Mouse (Mus musculus) urinary bladder, postnatal 10 days (tissue): ENCODE results near the gene Nsd1.
A peak's percentile ranks its signal among the peaks of the same experiment; 100 is the strongest.

ENCODE experiments used
- DNase-seq: peaks from one replicate; pipeline ENCODE4 v3.0.0; 2022; ENCODE audit warnings: low spot score

Gene Nsd1

DNA sequence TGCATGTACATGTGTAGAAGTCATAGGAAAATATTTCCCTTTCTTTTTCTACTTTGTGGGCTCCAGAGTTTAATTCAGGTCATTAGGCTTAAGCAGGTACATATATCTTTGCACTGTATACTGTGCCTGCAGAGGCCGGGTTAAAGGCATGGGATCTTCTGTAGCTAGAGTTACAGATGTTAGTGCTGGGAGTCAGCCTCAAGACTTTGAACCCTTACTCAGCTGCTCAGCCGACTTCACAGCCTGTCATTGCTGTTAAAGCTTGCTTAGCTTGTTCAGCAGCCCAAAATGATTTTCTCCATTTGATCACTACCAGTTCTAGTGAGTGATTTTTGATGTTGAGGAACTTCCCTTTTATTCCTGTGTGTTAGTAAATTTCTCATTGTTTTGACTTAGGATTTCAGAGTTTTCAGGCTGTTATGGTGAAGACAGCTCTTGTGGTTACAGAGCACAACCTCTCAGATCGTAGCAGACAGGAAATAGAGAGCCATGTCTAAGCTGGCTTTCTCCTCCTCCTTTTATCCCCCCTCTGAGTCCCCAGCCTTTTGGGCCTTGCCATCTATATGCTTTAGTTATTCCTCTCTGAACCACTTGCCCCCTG is 45.6 kb downstream of the Nsd1 start:
- no peak for DNase-seq

DNA sequence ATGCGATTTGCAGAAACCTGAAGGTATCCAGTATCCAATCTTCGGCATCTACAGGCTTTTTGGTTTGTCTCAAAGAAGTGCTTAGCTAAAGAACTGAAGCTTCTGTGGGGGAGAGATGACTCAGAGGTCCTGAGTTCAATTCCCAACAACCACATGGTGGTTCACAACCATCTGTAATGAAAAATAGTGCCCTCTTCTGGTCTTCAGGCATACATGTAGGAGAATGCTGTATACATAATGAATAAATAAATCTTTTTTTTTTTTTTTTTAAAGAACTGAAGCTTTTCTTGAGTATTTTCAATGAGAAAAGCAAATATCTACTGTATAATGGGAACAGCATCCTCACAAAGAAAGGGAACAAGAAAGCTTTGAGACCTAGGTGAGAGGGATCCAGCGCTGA is 49.1 kb downstream of the Nsd1 start:
- DNase-seq, result no peak

DNA sequence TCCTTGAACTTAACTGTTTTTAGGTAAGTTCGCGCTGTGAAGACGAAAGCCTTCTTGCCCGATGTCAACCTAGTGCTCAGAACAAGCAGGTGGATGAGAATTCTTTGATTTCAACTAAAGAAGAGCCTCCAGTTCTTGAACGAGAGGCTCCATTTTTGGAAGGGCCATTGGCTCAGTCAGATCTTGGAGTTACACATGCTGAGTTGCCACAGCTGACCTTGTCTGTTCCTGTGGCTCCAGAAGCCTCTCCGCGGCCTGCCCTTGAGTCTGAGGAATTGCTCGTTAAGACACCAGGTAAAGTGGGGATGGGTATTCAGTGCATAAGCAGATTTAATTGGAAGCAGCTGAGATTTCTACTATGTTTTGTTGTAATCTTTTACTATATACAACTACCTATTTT is 51.9 kb downstream of the Nsd1 start:
- DNase-seq, result no peak

DNA sequence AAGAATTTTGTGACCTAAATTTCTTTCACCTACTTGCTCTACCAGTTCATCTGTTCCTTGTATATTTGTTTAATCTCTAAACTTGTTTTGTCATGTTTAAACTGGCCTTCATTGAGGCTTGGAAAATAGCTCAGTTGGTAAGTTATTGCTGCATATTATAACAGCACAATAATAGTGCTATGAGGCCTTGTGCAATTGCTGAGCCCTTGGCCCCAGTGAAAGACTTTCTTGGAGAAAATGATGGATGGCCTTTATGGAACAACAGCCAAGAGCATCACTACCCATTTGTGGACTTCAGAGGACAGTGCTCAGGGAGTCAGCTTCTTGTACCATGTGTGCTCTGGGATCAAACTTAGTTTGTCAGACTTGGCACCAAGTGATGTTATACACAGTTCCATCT is 52.5 kb downstream of the Nsd1 start:
- no peak for DNase-seq

DNA sequence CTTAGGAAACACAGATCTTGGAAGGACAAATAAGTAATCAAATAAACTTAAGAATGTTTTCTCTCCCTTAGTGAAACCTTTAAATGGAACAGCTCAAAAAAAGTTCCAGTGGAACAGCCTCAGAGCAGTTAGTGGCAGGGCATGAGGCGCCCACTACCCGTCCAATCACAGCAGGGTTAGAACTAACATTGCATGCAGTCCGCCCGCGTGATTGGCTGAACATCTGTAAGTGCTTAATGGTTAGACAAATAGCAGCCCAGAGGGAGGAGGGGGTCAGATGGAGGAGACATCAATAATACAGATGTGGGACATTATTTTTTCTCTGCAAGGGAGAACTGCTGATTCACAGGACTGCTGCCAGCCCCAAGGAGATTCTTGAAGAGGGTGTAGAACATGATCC is 67.6 kb downstream of the Nsd1 start:
- no peak for DNase-seq

DNA sequence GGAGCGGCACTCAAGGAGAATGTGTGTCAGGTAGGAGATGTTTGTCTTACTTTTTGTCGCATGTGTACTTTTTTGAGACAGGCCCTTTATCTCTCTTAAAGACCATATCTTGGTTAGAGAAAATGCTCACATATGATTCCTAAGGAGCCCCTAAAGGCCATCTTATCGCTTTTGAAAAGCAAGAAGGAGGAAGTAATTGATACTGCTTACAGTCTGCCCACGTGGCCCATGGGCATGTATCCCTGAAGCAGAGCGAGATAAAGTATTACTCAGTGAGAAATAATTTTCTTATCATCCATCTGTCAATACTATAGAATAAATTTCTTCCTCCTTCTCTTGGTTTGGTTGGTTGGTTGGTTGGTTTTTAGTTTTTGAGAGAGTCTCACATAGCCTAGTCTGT is 68.1 kb downstream of the Nsd1 start:
- no peak for DNase-seq

DNA sequence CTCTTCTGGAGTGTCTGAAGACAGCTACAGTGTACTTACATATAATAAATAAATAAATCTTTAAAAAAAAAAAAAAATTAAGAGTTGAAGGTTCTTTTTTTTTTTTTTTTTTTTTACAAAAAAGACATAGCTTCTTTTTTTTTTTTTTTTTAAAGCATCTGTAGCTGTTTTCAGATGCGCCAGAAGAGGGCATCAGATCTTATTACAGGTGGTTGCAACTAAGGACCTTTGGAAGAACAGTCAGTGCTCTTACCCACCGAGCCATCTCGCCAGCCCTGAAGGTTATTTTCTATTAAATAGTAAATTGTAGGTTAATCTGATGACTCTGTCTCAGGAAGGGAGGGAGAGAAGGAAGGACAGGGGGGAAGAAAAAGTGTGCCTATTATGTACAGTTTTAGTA is 79.3 kb downstream of the Nsd1 start:
- no peak for DNase-seq

DNA sequence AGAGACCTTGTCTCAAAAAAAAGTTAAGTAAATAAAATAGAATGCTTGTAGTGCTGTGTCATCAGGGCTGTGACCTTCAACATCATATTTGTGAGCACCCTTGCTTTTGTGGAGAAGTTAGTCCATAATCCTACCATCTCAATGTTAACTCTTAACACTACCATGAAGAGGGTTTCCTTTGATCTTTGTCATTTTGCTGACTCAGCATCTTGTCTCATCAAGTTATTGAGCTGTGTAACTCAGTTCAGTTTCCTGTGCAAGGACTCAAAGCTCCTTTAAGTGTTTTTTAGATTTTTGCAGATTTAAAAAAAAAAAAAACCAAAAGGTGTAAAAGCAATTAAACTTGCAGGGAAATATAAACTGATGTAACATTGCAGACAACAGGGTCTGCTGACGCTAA is 87.2 kb downstream of the Nsd1 start:
- DNase-seq, result no peak

DNA sequence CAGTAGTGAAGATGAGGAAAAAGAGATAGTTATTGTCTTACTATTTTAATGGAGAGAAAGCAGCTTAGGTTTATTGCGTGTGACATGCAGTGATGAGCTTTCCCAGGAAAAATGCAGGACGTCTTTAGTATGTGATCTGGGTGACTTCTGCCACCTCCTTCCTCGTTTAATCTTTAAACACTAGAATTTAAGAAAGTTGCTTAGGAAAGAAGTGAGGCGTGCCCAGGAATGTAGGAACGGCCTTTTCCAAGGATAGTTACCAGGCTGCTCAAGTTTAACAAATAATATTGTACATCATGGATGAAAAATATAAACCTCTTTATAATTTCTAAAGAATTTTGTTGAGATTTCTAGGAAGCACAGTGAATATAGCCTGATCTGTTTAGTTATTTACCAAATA is 91.3 kb downstream of the Nsd1 start:
- no peak for DNase-seq

DNA sequence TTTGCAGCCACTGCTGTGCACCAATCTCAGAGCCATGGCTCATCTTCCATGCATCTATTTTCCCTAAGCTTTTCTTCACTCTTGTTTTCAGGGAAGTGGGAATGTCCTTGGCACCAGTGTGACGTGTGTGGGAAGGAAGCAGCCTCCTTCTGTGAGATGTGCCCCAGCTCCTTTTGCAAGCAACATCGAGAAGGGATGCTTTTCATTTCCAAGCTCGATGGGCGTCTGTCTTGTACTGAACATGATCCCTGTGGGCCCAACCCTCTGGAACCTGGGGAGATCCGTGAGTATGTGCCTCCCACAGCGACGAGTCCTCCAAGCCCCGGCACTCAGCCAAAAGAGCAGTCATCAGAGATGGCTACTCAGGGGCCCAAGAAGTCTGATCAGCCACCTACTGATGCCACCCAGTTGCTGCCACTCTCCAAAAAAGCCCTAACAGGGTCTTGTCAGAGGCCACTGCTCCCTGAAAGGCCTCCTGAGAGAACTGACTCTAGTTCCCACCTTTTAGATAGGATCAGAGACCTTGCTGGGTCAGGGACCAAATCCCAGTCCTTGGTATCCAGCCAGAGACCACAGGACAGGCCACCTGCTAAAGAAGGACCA is 102.5 kb downstream of the Nsd1 start:
- no peak for DNase-seq

DNA sequence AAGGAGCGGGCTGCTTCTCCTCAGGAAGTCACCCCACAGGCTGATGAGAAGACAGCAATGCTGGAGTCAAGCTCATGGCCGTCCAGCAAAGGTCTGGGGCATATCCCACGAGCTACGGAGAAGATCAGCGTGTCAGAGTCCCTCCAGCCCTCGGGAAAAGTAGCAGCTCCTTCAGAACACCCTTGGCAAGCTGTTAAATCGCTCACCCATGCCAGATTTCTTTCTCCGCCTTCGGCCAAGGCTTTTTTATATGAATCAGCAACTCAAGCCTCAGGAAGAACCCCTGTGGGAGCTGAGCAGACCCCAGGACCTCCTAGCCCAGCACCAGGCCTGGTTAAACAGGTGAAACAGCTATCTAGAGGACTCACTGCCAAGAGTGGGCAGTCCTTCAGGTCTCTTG is 103.5 kb downstream of the Nsd1 start:
- DNase-seq, result no peak

DNA sequence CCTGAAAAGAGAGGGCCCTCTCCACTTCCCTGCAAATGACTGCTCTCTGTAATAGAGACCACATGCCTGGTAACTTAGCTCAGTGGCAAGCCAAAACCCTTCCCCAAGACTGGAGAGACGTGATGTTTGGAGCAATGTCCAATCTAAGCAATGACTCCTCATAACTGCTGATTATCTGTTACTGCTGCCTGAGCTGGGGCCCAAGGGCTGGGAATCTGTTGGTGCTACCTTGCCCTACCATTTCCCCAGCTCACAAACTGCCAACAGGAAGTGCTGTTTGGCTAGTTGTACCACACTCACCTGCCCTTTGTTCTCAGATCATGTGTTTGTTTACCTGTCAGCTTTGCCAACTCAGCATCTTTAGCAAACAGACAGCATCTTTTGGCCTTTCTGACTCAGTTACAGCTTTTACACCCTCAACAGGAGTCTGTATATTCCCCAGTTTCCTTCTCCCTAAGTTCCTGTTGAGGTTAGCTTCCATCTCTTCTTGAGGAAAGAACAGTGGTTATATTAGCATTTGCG is 105.4 kb downstream of the Nsd1 start:
- DNase-seq, result no peak

DNA sequence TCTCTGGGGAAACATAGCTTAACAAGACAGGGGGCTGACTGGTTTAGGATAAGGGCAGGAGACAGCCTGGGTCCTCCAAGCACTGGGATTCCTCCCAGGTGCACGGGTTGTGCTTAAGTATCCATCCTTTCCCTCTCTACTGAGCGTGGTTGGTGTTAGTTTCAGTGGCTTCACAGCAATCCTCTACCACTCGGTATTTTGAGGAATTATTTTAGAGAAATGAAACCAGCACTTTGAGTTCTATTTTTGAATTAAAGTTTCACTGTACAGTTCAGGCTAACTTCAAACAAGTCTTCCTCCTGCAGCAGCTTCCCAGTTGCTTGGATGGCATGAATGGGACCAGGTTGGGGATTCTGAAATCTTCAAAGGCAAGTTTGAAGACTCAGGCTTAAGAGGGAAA is 108.8 kb downstream of the Nsd1 start:
- DNase-seq, result no peak

DNA sequence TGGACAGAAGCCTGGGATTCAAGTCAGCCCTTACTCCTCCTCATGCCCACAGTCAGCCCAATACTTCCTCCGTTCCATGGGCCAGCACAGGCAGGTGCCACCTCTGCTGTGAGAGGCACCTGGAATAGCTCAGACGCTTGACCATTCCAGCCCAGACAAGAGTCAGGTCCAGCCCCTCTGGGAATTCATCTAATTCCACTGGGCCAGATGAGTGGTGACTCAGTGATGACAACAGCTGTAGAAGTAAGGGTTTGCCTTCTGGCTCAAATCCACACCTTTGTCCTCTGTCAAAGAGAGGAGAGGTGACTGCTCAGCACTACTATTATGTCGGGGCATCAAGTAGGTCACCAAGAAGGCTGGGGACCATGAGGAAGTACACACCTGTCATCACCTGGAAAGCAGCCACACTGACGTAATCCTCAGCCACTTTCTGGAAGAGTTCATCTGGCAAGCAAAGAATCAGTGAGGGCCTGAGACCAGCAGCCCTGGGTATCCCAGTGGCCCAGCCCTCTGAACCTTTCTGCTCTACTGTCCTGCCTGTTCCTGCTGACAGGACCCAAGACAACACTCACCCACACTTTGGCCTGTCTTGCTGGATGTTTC is 110.5 kb downstream of the Nsd1 start, which contains the start of gene Prelid1:
Gene Prelid1, plus strand, starts transcription at position 570 of the 603 bp plus-strand sequence.
- DNase-seq, result no peak

DNA sequence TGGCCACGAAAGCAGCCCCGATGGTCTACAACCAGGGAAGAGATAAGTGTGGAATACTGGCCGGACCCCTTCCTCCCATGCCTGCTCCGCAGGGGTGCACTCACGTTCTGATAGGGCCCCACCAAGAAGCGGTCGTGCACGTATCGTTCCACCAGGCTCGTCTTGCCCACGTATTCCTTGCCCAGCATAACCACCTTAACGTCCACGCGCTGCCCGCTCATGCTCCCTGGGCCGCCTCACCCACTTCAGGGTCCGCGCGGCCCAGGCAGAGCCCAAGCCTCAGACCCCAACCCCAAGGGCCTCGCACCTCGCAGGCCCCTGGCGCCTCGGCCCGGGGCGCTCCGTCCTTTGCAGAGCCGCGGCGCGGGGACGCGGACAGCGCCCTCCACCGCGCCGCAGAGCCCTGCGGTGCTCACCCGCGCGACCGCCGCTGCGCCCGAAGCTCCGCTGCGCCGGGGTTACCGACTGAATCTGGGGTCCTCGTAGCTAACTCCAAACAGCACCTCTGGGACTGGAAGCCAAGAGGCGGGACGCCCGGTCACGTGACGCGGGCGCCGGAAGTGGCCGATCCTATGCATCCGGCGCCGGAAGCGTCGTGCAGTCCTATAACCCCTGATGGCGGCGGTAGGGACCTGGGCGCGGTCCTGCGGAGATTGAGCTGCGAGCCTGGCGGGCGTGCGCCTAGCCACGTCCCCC is 112.0 kb downstream of the Nsd1 start, which contains the start of gene Rab24:
Gene Rab24, minus strand, starts transcription at position 513 of the 696 bp plus-strand sequence.
- peak; percentile 51 for DNase-seq

DNA sequence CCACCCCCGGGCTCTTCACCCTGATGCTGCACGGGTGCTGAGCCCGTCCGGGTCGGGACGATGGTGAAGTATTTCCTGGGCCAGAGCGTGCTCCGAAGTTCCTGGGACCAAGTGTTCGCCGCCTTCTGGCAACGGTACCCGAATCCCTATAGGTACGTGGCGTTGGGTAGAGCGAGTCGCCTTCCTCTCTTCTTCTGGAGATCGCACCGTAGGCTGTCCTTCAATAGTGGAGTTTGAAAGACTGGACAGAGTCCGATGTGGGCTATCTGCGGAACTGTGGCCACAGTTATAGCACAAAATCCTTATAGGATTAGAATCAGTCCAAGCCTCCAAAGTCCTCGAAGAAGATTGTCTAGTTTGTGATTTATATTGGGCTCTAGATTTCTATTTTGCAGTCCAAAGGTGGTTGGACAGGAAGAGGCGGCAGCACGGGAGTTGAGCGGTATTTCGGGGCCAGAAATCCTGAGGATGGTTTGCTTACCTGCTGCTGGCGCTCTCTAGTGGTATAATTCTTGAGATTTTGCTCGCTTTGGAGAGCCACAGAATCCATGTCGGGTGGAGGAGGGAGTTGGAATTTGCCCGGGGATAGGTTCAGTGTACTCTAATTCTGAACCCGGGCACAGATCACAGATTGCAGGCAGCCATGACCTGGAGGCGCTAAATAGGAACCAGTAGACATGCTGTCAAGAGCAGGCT is 112.7 kb downstream of the Nsd1 start:
- DNase-seq, result no peak

DNA sequence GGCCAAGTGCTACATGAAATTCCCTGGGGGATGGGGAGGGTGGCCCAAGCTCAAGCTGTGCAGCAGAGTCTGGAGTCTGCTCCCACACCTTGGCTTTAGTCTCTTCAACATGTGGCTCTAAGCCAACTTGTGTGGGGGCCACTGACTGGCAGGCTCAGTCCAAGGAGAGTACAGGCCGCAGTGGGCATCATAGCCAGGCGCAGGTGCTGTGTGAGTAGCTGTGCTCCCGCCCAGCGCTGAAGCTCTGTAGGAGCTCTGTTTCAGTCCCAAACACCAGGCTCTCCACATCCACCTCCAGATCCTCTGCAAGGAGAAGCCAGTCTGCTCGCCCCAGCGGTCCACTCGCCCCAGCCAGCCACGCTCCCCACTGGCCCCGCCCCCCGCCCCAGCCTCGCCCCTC is 116.0 kb downstream of the Nsd1 start:
- DNase-seq, result no peak

DNA sequence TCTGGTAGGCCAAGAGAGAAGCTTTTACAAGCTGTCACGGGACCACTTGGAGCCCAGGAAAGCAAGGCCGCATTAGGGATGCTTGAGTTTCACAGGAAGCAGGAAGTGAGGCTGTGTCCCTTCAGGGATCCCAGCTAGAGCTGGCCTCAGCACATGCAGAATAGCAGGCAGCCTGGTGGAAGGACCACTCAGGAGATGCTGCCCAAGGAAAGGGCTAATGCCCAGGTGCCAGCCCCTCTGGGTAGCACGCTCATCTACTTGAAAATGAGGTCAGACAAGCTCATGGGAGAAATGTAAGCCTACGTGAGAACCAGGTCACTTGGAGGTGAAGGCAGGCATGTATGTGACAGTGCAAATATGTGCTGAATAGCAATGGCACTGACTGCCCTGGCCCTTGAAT is 117.6 kb downstream of the Nsd1 start:
- DNase-seq, result no peak

DNA sequence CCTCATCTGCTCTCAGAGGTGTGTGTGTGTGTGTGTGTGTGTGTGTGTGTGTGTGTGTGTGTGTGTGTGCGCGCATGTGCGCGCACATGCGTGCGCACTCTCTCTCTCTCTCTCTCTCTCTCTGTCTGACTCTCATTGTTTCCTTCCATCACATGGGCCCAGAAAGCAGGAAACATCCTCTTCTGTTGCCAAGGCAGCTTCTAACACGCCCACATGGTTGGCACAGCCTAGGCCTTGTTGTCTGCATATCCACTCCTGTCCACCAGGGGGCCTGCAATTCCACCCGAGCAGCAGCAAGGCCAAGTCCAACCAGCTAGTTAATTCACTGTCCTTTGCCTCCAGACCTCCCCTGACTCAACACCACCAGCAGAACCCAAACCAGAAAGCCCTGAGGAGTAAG is 118.1 kb downstream of the Nsd1 start:
- no peak for DNase-seq

DNA sequence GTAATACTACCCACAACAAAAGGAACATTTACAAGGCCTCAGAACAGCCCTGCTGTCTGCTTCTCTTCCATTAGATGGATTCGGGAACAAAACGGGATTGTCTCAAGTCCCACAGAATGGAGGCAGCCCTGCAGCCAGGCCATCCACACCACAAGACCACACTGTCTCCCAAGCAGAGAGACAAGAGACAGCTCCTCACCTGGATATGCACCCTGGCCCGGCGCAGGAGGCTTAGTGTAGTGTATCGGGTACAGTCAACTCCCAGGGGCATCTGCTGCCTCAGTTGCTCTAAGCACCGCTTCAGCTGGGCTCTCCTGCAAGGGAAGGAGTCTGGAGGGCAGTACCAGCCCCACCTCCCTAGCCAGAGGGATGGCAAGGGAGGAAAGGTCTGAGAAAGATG is 118.6 kb downstream of the Nsd1 start:
- no peak for DNase-seq

DNA sequence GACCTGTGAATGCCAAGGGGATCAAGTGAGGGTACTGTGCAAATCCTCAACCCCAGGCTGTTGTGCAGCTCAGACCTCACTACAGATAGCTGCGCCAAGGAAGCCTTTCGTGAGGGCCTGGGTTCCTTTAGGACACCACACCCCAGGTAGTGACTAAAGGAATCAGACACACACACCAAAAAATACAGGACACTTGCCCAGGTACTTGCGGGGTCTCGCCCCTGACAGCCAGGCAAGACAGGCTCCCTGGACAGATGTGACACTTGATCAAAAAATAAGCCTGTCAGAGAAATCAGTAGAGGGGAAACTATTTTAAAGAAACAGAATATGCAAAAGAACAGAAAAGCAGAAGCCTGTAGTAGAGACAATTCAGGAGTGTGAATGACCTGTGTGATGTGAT is 119.1 kb downstream of the Nsd1 start:
- DNase-seq, result no peak

DNA sequence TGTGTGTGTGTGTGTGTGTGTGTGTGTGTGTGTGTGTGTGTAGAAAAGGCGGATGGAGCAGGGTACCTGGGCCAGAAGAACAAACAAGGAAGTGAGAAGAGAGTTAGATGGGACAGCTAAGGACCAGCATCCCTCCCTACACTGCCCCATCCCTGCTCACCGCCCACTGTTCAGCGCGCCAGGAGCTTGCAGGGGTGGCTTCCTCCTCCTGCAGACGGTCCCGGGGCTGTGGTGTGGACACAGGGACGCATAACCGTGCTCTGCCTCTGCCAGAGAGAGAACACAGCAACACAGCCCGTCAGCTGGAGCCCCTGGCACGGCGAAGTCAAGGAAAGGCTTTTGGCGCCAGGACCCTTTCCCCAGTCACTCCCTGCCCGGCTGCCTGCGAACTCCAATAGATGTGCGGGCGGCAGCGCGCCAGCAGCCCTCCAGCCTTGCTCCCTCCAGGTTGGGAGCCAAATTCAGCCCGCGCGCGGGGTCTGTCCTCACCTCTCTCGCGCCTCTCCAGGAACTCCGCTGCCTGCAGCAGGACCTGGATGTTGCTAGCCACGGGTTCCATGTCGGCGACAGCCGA is 119.6 kb downstream of the Nsd1 start:
- no peak for DNase-seq
